Mouse (Mus musculus): ENCODE measurements around the gene Fbxl14. TPM values are rescaled to one million over a fixed set of nuclear protein-coding genes. Genes with fewer than 3 reads are reported as not detected.
"Not testable (repeated sequence)": the region's sequence is repeated elsewhere in the genome, so short reads cannot be mapped to it uniquely, and the experiment has no call there.

Fbxl14 gene
- polyA plus RNA-seq, 1 experiment from 2014 or later = 2.9 TPM

GRCm38 (mm10) chr6:119480706-119481331 is 1.4 kb downstream of the Fbxl14 start:
- ATAC-seq (ENCODE audit: low FRiP score, low TSS enrichment) (peak; percentile 1; the same call in 1 of the 2 replicates), DNase-seq (ENCODE audit: low spot score) (peak; percentile 44)
- Histone ChIP-seq H3K27me3 (ENCODE audit: control insufficient read depth, insufficient read depth, low read length) (no peaks in the 10 kb centered on the region), H3K9ac (ENCODE audit: low read length) (peak overlapping the region; percentile 94), H3K27ac (replicated peaks) (peak overlapping the region; percentile 99; the same call in 1 of the 2 replicates), H3K4me2 (replicated peaks; ENCODE audit: low read depth) (peak overlapping the region; percentile 85), H3K4me1 (replicated peaks; ENCODE audit: control insufficient read depth, insufficient read depth) (peaks cover 14% of the 10 kb centered on the region; the same call in 1 of the 2 replicates), H3K36me3 (ENCODE audit: control insufficient read depth, insufficient read depth, low read length) (no peaks in the 10 kb centered on the region; the same call in 1 of the 2 replicates), H3K4me3 (ENCODE audit: low read depth, low read length) (peak overlapping the region; percentile 72), H3K9me3 (ENCODE audit: control insufficient read depth, low read length) (no peaks in the 10 kb centered on the region)
- TF ChIP-seq EP300 (optimal IDR thresholded peaks at IDR 0.05) = no peak
- TF ChIP-seq CTCF (IDR thresholded peaks at IDR 0.05; ENCODE audit: low read depth) = no peak; the same call in 1 of the 2 replicates
- WGBS = 4% methylated on average over 32 of the region's 33 CpGs

- H3K4me1 ChIP-seq (replicated peaks; ENCODE audit: control insufficient read depth, insufficient read depth) = peaks cover 14% of the 10 kb centered on the region; the same call in 1 of the 2 replicates
- H3K9ac ChIP-seq (ENCODE audit: low read length); ATAC-seq (ENCODE audit: low FRiP score, low TSS enrichment): not testable (repeated sequence)
Measured at GRCm38 (mm10) chr6:119481741-119482390, 2.4 kb downstream of the Fbxl14 start.

GRCm38 (mm10) chr6:119482958-119483600 is 3.6 kb downstream of the Fbxl14 start:
- Histone ChIP-seq H3K4me1 (replicated peaks; ENCODE audit: control insufficient read depth, insufficient read depth) (peaks cover 7% of the 10 kb centered on the region; the same call in 1 of the 2 replicates), H3K36me3 (ENCODE audit: control insufficient read depth, insufficient read depth, low read length) (no peaks in the 10 kb centered on the region; the same call in 1 of the 2 replicates), H3K4me2 (replicated peaks; ENCODE audit: low read depth) (peak overlapping the region; percentile 44), H3K4me3 (ENCODE audit: low read depth, low read length) (peak overlapping the region; percentile 17), H3K27me3 (ENCODE audit: control insufficient read depth, insufficient read depth, low read length) (no peaks in the 10 kb centered on the region), H3K9ac (ENCODE audit: low read length) (no peak overlapping the region; the same call in 1 of the 2 replicates), H3K27ac (replicated peaks) (peak overlapping the region; percentile 30; the same call in 1 of the 2 replicates), H3K9me3 (ENCODE audit: control insufficient read depth, low read length) (no peaks in the 10 kb centered on the region)
- DNase-seq (ENCODE audit: low spot score) (peak; percentile 74), ATAC-seq (ENCODE audit: low FRiP score, low TSS enrichment) (no peak)
- TF ChIP-seq EP300 (optimal IDR thresholded peaks at IDR 0.05) = no peak
- TF ChIP-seq CTCF (IDR thresholded peaks at IDR 0.05; ENCODE audit: low read depth) = peak; percentile 76
- 40% methylated on average over 16 of the region's 16 CpGs for WGBS

More at GRCm38 (mm10) chr6:119481741-119482390, 2.4 kb downstream of the Fbxl14 start:
- H3K27ac ChIP-seq (replicated peaks); DNase-seq (ENCODE audit: low spot score); H3K27me3 ChIP-seq (ENCODE audit: control insufficient read depth, insufficient read depth, low read length); H3K9me3 ChIP-seq (ENCODE audit: control insufficient read depth, low read length); H3K36me3 ChIP-seq (ENCODE audit: control insufficient read depth, insufficient read depth, low read length): not testable (repeated sequence)
- peak overlapping the region; percentile 41 for H3K4me2 ChIP-seq (replicated peaks; ENCODE audit: low read depth)
- peak overlapping the region; percentile 8; the same call in 1 of the 2 replicates for H3K4me3 ChIP-seq (ENCODE audit: low read depth, low read length)
- WGBS = 9% methylated on average over 10 of the region's 10 CpGs

GRCm38 (mm10) chr6:119485486-119485885 is 6.0 kb downstream of the Fbxl14 start:
- no peak for ATAC-seq (ENCODE audit: low FRiP score, low TSS enrichment)
- Histone ChIP-seq H3K9me3 (ENCODE audit: control insufficient read depth, low read length) (no peaks in the 10 kb centered on the region), H3K9ac (ENCODE audit: low read length) (no peak overlapping the region), H3K36me3 (ENCODE audit: control insufficient read depth, insufficient read depth, low read length) (no peaks in the 10 kb centered on the region; the same call in 1 of the 2 replicates), H3K4me2 (replicated peaks; ENCODE audit: low read depth) (no peak overlapping the region), H3K27me3 (ENCODE audit: control insufficient read depth, insufficient read depth, low read length) (no peaks in the 10 kb centered on the region), H3K27ac (replicated peaks) (no peak overlapping the region), H3K4me1 (replicated peaks; ENCODE audit: control insufficient read depth, insufficient read depth) (peaks cover 6% of the 10 kb centered on the region; the same call in 1 of the 2 replicates), H3K4me3 (ENCODE audit: low read depth, low read length) (no peak overlapping the region)
- WGBS = 12% methylated on average over 2 of the region's 2 CpGs
- no peak for TF ChIP-seq CTCF (IDR thresholded peaks at IDR 0.05; ENCODE audit: low read depth)
- no peak for TF ChIP-seq EP300 (optimal IDR thresholded peaks at IDR 0.05)
- DNase-seq (ENCODE audit: low spot score) = peak; percentile 22

GRCm38 (mm10) chr6:119486381-119487084 is 7.1 kb downstream of the Fbxl14 start:
- Histone ChIP-seq H3K9me3 (ENCODE audit: control insufficient read depth, low read length) (no peaks in the 10 kb centered on the region), H3K4me2 (replicated peaks; ENCODE audit: low read depth) (no peak overlapping the region), H3K4me1 (replicated peaks; ENCODE audit: control insufficient read depth, insufficient read depth) (0 out of 2 replicates have a peak, but pooled peaks cover 2% of the 10 kb centered on the region), H3K36me3 (ENCODE audit: control insufficient read depth, insufficient read depth, low read length) (no peaks in the 10 kb centered on the region; the same call in 1 of the 2 replicates), H3K4me3 (ENCODE audit: low read depth, low read length) (no peak overlapping the region), H3K27ac (replicated peaks) (no peak overlapping the region), H3K27me3 (ENCODE audit: control insufficient read depth, insufficient read depth, low read length) (no peaks in the 10 kb centered on the region), H3K9ac (ENCODE audit: low read length) (no peak overlapping the region)
- 75% methylated on average over 12 of the region's 12 CpGs for WGBS
- ATAC-seq (ENCODE audit: low FRiP score, low TSS enrichment) = peak; percentile 63
- TF ChIP-seq EP300 (optimal IDR thresholded peaks at IDR 0.05) = no peak
- no peak for TF ChIP-seq CTCF (IDR thresholded peaks at IDR 0.05; ENCODE audit: low read depth)
- peak; percentile 59 for DNase-seq (ENCODE audit: low spot score)

Data from stomach, postnatal 0 days (tissue).